Mouse (Mus musculus): ENCODE measurements around the gene Bglap3. TPM values are rescaled to one million over a fixed set of nuclear protein-coding genes. Genes with fewer than 3 reads are reported as not detected.
A peak's percentile ranks its signal among the peaks of the same experiment; 100 is the strongest.
"Not testable (repeated sequence)": the region's sequence is repeated elsewhere in the genome, so short reads cannot be mapped to it uniquely, and the experiment has no call there.

The Bglap3 gene
- polyA plus RNA-seq, 1 experiment from 2014 or later = 0.32 TPM

GRCm38 (mm10) chr3:88368511-88368910 is 4.0 kb downstream of the Bglap3 start:
- peaks cover 18% of the 10 kb centered on the region for H3K27me3 ChIP-seq (ENCODE audit: control insufficient read depth, insufficient read depth, low read length)
- not testable (repeated sequence) for ATAC-seq (replicated peaks; ENCODE audit: insufficient number of reproducible peaks, low FRiP score, low TSS enrichment, low read depth); H3K36me3 ChIP-seq (replicated peaks; ENCODE audit: control insufficient read depth, insufficient read depth, low read depth, low read length); H3K9ac ChIP-seq (replicated peaks; ENCODE audit: low read length); H3K4me1 ChIP-seq (ENCODE audit: control insufficient read depth, insufficient read depth, low read length); H3K4me2 ChIP-seq (ENCODE audit: low read depth, low read length); H3K4me3 ChIP-seq (ENCODE audit: low read depth, low read length); H3K27ac ChIP-seq (replicated peaks; ENCODE audit: low read depth, low read length); H3K9me3 ChIP-seq (replicated peaks; ENCODE audit: control insufficient read depth, low read length); DNase-seq (ENCODE audit: low spot score)
- WGBS = 86% methylated on average over 7 of the region's 7 CpGs

GRCm38 (mm10) chr3:88367517-88367916 is 5.0 kb downstream of the Bglap3 start:
- ATAC-seq (replicated peaks; ENCODE audit: insufficient number of reproducible peaks, low FRiP score, low TSS enrichment, low read depth) = 0 out of 2 replicates have a peak, but pooled peaks have one; percentile 27

GRCm38 (mm10) chr3:88366830-88367428 is 5.6 kb downstream of the Bglap3 start:
- WGBS = 4% methylated on average over 18 of the region's 22 CpGs
- not testable (repeated sequence) for H3K4me3 ChIP-seq (ENCODE audit: low read depth, low read length); H3K27ac ChIP-seq (replicated peaks; ENCODE audit: low read depth, low read length); H3K4me1 ChIP-seq (ENCODE audit: control insufficient read depth, insufficient read depth, low read length); H3K9ac ChIP-seq (replicated peaks; ENCODE audit: low read length); H3K36me3 ChIP-seq (replicated peaks; ENCODE audit: control insufficient read depth, insufficient read depth, low read depth, low read length); H3K9me3 ChIP-seq (replicated peaks; ENCODE audit: control insufficient read depth, low read length)
- H3K27me3 ChIP-seq (ENCODE audit: control insufficient read depth, insufficient read depth, low read length) = peaks cover 18% of the 10 kb centered on the region
- ATAC-seq (replicated peaks; ENCODE audit: insufficient number of reproducible peaks, low FRiP score, low TSS enrichment, low read depth) (peak; percentile 86), DNase-seq (ENCODE audit: low spot score) (peak; percentile 30)
- H3K4me2 ChIP-seq (ENCODE audit: low read depth, low read length) = peak overlapping the region; percentile 29

More at GRCm38 (mm10) chr3:88367517-88367916, 5.0 kb downstream of the Bglap3 start:
- H3K4me3 ChIP-seq (ENCODE audit: low read depth, low read length); DNase-seq (ENCODE audit: low spot score); H3K4me1 ChIP-seq (ENCODE audit: control insufficient read depth, insufficient read depth, low read length); H3K36me3 ChIP-seq (replicated peaks; ENCODE audit: control insufficient read depth, insufficient read depth, low read depth, low read length); H3K9me3 ChIP-seq (replicated peaks; ENCODE audit: control insufficient read depth, low read length); H3K9ac ChIP-seq (replicated peaks; ENCODE audit: low read length); H3K27ac ChIP-seq (replicated peaks; ENCODE audit: low read depth, low read length); H3K4me2 ChIP-seq (ENCODE audit: low read depth, low read length): not testable (repeated sequence)
- peaks cover 18% of the 10 kb centered on the region for H3K27me3 ChIP-seq (ENCODE audit: control insufficient read depth, insufficient read depth, low read length)
- WGBS = 52% methylated on average over 3 of the region's 7 CpGs

- Histone ChIP-seq H3K4me3 (ENCODE audit: low read depth, low read length) (no peak overlapping the region), H3K36me3 (replicated peaks; ENCODE audit: control insufficient read depth, insufficient read depth, low read depth, low read length) (peaks cover 4% of the 10 kb centered on the region), H3K4me2 (ENCODE audit: low read depth, low read length) (no peak overlapping the region), H3K27me3 (ENCODE audit: control insufficient read depth, insufficient read depth, low read length) (peaks cover 18% of the 10 kb centered on the region), H3K4me1 (ENCODE audit: control insufficient read depth, insufficient read depth, low read length) (no peaks in the 10 kb centered on the region), H3K9ac (replicated peaks; ENCODE audit: low read length) (no peak overlapping the region), H3K9me3 (replicated peaks; ENCODE audit: control insufficient read depth, low read length) (no peaks in the 10 kb centered on the region), H3K27ac (replicated peaks; ENCODE audit: low read depth, low read length) (no peak overlapping the region)
- DNase-seq (ENCODE audit: low spot score) (no peak), ATAC-seq (replicated peaks; ENCODE audit: insufficient number of reproducible peaks, low FRiP score, low TSS enrichment, low read depth) (no peak)
- 33% methylated on average over 34 of the region's 34 CpGs for WGBS
Observed at GRCm38 (mm10) chr3:88365705-88366361, 6.7 kb downstream of the Bglap3 start.

- no peaks in the 10 kb centered on the region for H3K4me1 ChIP-seq (ENCODE audit: control insufficient read depth, insufficient read depth, low read length)
- H3K27ac ChIP-seq (replicated peaks; ENCODE audit: low read depth, low read length) = no peak within 1 kb of the TSS
- H3K9ac ChIP-seq (replicated peaks; ENCODE audit: low read length) = no peak within 1 kb of the TSS
- H3K4me2 ChIP-seq (ENCODE audit: low read depth, low read length) = no peak within 1 kb of the TSS
- ATAC-seq (replicated peaks; ENCODE audit: insufficient number of reproducible peaks, low FRiP score, low TSS enrichment, low read depth) (no peak), DNase-seq (ENCODE audit: low spot score) (peak; percentile 61)
- no peak within 1 kb of the TSS for H3K4me3 ChIP-seq (ENCODE audit: low read depth, low read length)
- WGBS = under 1% methylated on average over 16 of the region's 16 CpGs
- peaks cover 18% of the 10 kb centered on the region for H3K27me3 ChIP-seq (ENCODE audit: control insufficient read depth, insufficient read depth, low read length)
- no peaks in the 10 kb centered on the region for H3K9me3 ChIP-seq (replicated peaks; ENCODE audit: control insufficient read depth, low read length)
- peaks cover 9% of the 10 kb centered on the region for H3K36me3 ChIP-seq (replicated peaks; ENCODE audit: control insufficient read depth, insufficient read depth, low read depth, low read length)
Observed at GRCm38 (mm10) chr3:88364337-88364736, 8.2 kb downstream of the Bglap3 start, which contains the start of gene Paqr6. Paqr6 (plus strand) TSS chr3:88364584.

GRCm38 (mm10) chr3:88363700-88364099 is 8.8 kb downstream of the Bglap3 start:
- H3K4me3 ChIP-seq (ENCODE audit: low read depth, low read length) = no peak overlapping the region
- DNase-seq (ENCODE audit: low spot score) = no peak
- H3K4me1 ChIP-seq (ENCODE audit: control insufficient read depth, insufficient read depth, low read length) = no peaks in the 10 kb centered on the region
- ATAC-seq (replicated peaks; ENCODE audit: insufficient number of reproducible peaks, low FRiP score, low TSS enrichment, low read depth) = no peak
- no peak overlapping the region for H3K4me2 ChIP-seq (ENCODE audit: low read depth, low read length)
- 37% methylated on average over 4 of the region's 4 CpGs for WGBS
- H3K27me3 ChIP-seq (ENCODE audit: control insufficient read depth, insufficient read depth, low read length) = peaks cover 18% of the 10 kb centered on the region
- H3K36me3 ChIP-seq (replicated peaks; ENCODE audit: control insufficient read depth, insufficient read depth, low read depth, low read length) = peaks cover 15% of the 10 kb centered on the region
- no peaks in the 10 kb centered on the region for H3K9me3 ChIP-seq (replicated peaks; ENCODE audit: control insufficient read depth, low read length)
- H3K9ac ChIP-seq (replicated peaks; ENCODE audit: low read length) = no peak overlapping the region
- no peak overlapping the region for H3K27ac ChIP-seq (replicated peaks; ENCODE audit: low read depth, low read length)

- no peaks in the 10 kb centered on the region for H3K9me3 ChIP-seq (replicated peaks; ENCODE audit: control insufficient read depth, low read length)
- DNase-seq (ENCODE audit: low spot score) (no peak), ATAC-seq (replicated peaks; ENCODE audit: insufficient number of reproducible peaks, low FRiP score, low TSS enrichment, low read depth) (no peak; the same call in 1 of the 2 replicates)
- H3K9ac ChIP-seq (replicated peaks; ENCODE audit: low read length) = no peak overlapping the region
- no peaks in the 10 kb centered on the region for H3K4me1 ChIP-seq (ENCODE audit: control insufficient read depth, insufficient read depth, low read length)
- H3K4me2 ChIP-seq (ENCODE audit: low read depth, low read length) = no peak overlapping the region
- H3K27me3 ChIP-seq (ENCODE audit: control insufficient read depth, insufficient read depth, low read length) = peaks cover 18% of the 10 kb centered on the region
- peaks cover 25% of the 10 kb centered on the region for H3K36me3 ChIP-seq (replicated peaks; ENCODE audit: control insufficient read depth, insufficient read depth, low read depth, low read length)
- WGBS = 77% methylated on average over 2 of the region's 2 CpGs
- no peak overlapping the region for H3K27ac ChIP-seq (replicated peaks; ENCODE audit: low read depth, low read length)
- H3K4me3 ChIP-seq (ENCODE audit: low read depth, low read length) = no peak overlapping the region
Observed at GRCm38 (mm10) chr3:88361612-88362313, 10.8 kb downstream of the Bglap3 start.

GRCm38 (mm10) chr3:88361096-88361495 is 11.4 kb downstream of the Bglap3 start:
- no peak overlapping the region for H3K27ac ChIP-seq (replicated peaks; ENCODE audit: low read depth, low read length)
- peaks cover 16% of the 10 kb centered on the region for H3K27me3 ChIP-seq (ENCODE audit: control insufficient read depth, insufficient read depth, low read length)
- ATAC-seq (replicated peaks; ENCODE audit: insufficient number of reproducible peaks, low FRiP score, low TSS enrichment, low read depth) = no peak
- H3K4me2 ChIP-seq (ENCODE audit: low read depth, low read length) = no peak overlapping the region
- no peaks in the 10 kb centered on the region for H3K9me3 ChIP-seq (replicated peaks; ENCODE audit: control insufficient read depth, low read length)
- 78% methylated on average over 6 of the region's 6 CpGs for WGBS
- no peak for DNase-seq (ENCODE audit: low spot score)
- no peak overlapping the region for H3K4me3 ChIP-seq (ENCODE audit: low read depth, low read length)
- no peak overlapping the region for H3K9ac ChIP-seq (replicated peaks; ENCODE audit: low read length)
- H3K36me3 ChIP-seq (replicated peaks; ENCODE audit: control insufficient read depth, insufficient read depth, low read depth, low read length) = peaks cover 30% of the 10 kb centered on the region
- H3K4me1 ChIP-seq (ENCODE audit: control insufficient read depth, insufficient read depth, low read length) = no peaks in the 10 kb centered on the region

All from embryonic facial prominence, embryonic 11.5 days (tissue).